Mouse (Mus musculus) heart, adult 8-10 months (tissue): Measurements from ENCODE around the gene Aldh6a1. TPM values are rescaled to one million over a fixed set of nuclear protein-coding genes. Genes with fewer than 3 reads are reported as not detected.
A peak's percentile ranks its signal among the peaks of the same experiment; 100 is the strongest.

Experiments used
- DNase-seq: peaks from one replicate; pipeline ENCODE4 v3.0.0; 2022; ENCODE audit warnings: low spot score
- total RNA-seq, 4 experiments: library from RNA; stranded (reverse); gene quantifications; 2 replicates each; pipeline ENCODE4 v1.2.4; 2022

Aldh6a1 gene
- total RNA-seq, 4 experiments from 2014 or later: 220 to 268 (median 246) TPM

- DNase-seq: peak; percentile 64
Measured at GRCm38 (mm10) chr12:84416834-84417604, 33.8 kb downstream of the Aldh6a1 start, which contains the start of gene Rnf113a2. TSS of gene Rnf113a2 (plus strand) at chr12:84417196.

- DNase-seq: peak; percentile 85
Measured at GRCm38 (mm10) chr12:84408819-84409507, 41.8 kb downstream of the Aldh6a1 start, which contains the start of the genes Entpd5 and Bbof1. TSS of gene Entpd5 (minus strand) at chr12:84409029. TSS of gene Bbof1 (plus strand) at chr12:84409071.

- no peak for DNase-seq
Measured at GRCm38 (mm10) chr12:84407874-84408818, 42.7 kb downstream of the Aldh6a1 start.

- no peak for DNase-seq
Measured at GRCm38 (mm10) chr12:84407259-84407658, 43.5 kb downstream of the Aldh6a1 start.

GRCm38 (mm10) chr12:84404541-84404940 is 46.3 kb downstream of the Aldh6a1 start:
- no peak for DNase-seq

GRCm38 (mm10) chr12:84402923-84403322 is 47.9 kb downstream of the Aldh6a1 start:
- DNase-seq: no peak

- no peak for DNase-seq
Measured at GRCm38 (mm10) chr12:84400653-84401052, 50.2 kb downstream of the Aldh6a1 start.

GRCm38 (mm10) chr12:84400068-84400467 is 50.7 kb downstream of the Aldh6a1 start:
- no peak for DNase-seq

GRCm38 (mm10) chr12:84399663-84400062 is 51.1 kb downstream of the Aldh6a1 start:
- DNase-seq: no peak

- no peak for DNase-seq
Measured at GRCm38 (mm10) chr12:84399135-84399534, 51.7 kb downstream of the Aldh6a1 start.

- DNase-seq: no peak
Measured at GRCm38 (mm10) chr12:84398629-84399028, 52.2 kb downstream of the Aldh6a1 start.

GRCm38 (mm10) chr12:84397685-84398084 is 53.1 kb downstream of the Aldh6a1 start:
- DNase-seq: no peak

GRCm38 (mm10) chr12:84396947-84397679 is 53.7 kb downstream of the Aldh6a1 start:
- DNase-seq: no peak

GRCm38 (mm10) chr12:84393847-84394246 is 57.0 kb downstream of the Aldh6a1 start:
- no peak for DNase-seq

GRCm38 (mm10) chr12:84392681-84393080 is 58.1 kb downstream of the Aldh6a1 start:
- no peak for DNase-seq

- DNase-seq: no peak
Measured at GRCm38 (mm10) chr12:84390336-84390735, 60.5 kb downstream of the Aldh6a1 start.

GRCm38 (mm10) chr12:84388774-84389400 is 61.9 kb downstream of the Aldh6a1 start:
- peak; percentile 30 for DNase-seq

GRCm38 (mm10) chr12:84388097-84388496 is 62.7 kb downstream of the Aldh6a1 start:
- no peak for DNase-seq

GRCm38 (mm10) chr12:84385408-84385807 is 65.4 kb downstream of the Aldh6a1 start:
- no peak for DNase-seq

- DNase-seq: peak; percentile 59
Measured at GRCm38 (mm10) chr12:84384644-84385081, 66.1 kb downstream of the Aldh6a1 start.
